Mouse (Mus musculus) ES-Bruce4 (cell line): ENCODE results near the gene Pde4dip.
A peak's percentile ranks its signal among the peaks of the same experiment; 100 is the strongest.

ENCODE experiments used
- CTCF ChIP-seq: IDR thresholded peaks from one replicate; pipeline ENCODE4 v1.8.1; 2011; ENCODE audit warnings: low read depth, low read length
- EP300 ChIP-seq: IDR thresholded peaks from 2 replicates; pipeline ENCODE4 v1.6.1; 2011; ENCODE audit warnings: low read depth, low read length; ENCODE audit not compliant: insufficient read depth
- POLR2A ChIP-seq: IDR thresholded peaks from one replicate; pipeline ENCODE4 v1.8.1; 2011; ENCODE audit warnings: low read length; ENCODE audit not compliant: insufficient read depth

DNA sequence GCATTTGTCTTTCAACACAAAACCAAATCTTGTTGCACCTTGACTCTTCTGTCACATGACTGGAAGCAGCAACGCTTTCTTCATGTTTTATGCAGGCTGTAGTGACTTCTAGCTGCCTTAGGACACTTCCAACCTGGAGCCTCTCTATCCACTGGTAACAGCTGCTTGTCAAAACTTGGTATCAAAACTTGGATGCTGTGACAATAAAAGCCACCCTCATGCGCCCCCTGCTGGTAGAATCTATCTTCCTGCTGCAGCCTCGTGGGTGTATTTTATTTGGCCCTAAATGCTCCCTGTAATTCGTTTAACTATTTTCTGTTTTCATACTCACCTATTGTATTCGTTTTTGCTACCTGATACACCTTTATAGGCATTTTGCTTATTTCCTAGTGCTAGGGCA, 9.3 kb downstream of the Pde4dip start:
- no peak for TF ChIP-seq POLR2A
- no peak for TF ChIP-seq EP300
- TF ChIP-seq CTCF = peak; percentile 43
